Mouse (Mus musculus) thymus, adult 2 months (tissue): ENCODE measurements at regions not wholly inside any gene's neighbourhood (a gene's known extent, or its start where the extent isn't known, plus 50 kb on each side); places are given as distances from the start of the nearest gene placed in this dataset.

Experiments
- DNase-seq: peaks from one replicate; pipeline ENCODE4 v3.0.0; 2021
- H3K27ac ChIP-seq: fragments of 200-500 bp; 2 replicates; pipeline ENCODE4 v1.5.1; 2012; ENCODE audit warnings: low read length, control low read depth; ENCODE audit not compliant: control insufficient read depth, insufficient read depth
- H3K27me3 ChIP-seq: fragments of 200-500 bp; 2 replicates; pipeline ENCODE4 v1.6.1; 2012; ENCODE audit warnings: mild to moderate bottlenecking, low read length, moderate library complexity, mixed read lengths; ENCODE audit not compliant: control insufficient read depth, insufficient read depth
- H3K36me3 ChIP-seq: fragments of 200-500 bp; 2 replicates; pipeline ENCODE4 v1.6.1; 2012; ENCODE audit warnings: mild to moderate bottlenecking, low read length, moderate library complexity; ENCODE audit not compliant: control insufficient read depth, insufficient read depth
- H3K4me1 ChIP-seq: fragments of 200-500 bp; replicated peaks from 2 replicates; pipeline ENCODE4 v1.6.1; 2012; ENCODE audit warnings: low read length; ENCODE audit not compliant: control insufficient read depth, insufficient read depth
- H3K4me3 ChIP-seq: fragments of 200-500 bp; 2 replicates; pipeline ENCODE4 v1.5.1; 2012; ENCODE audit warnings: mild to moderate bottlenecking, low read length, control low read depth, moderate library complexity; ENCODE audit not compliant: control insufficient read depth, insufficient read depth
- CTCF ChIP-seq: fragments of 200-500 bp; IDR thresholded peaks from 2 replicates; pipeline ENCODE4 v1.5.1; 2012; ENCODE audit warnings: mild to moderate bottlenecking, control low read depth, low read length, moderate library complexity, borderline replicate concordance; ENCODE audit not compliant: control insufficient read depth, poor library complexity, insufficient read depth; ENCODE audit errors: extremely low read depth
- POLR2A ChIP-seq: fragments of 200-500 bp; IDR thresholded peaks from 2 replicates; pipeline ENCODE4 v1.6.1; 2012; ENCODE audit warnings: mild to moderate bottlenecking, low read length, control low read depth, moderate library complexity; ENCODE audit not compliant: control insufficient read depth, poor library complexity, insufficient read depth; ENCODE audit errors: extremely low read depth
- WGBS: fragments of 180-500 bp; shearing (Covaris S2); methylation state at CpG from one replicate; pipeline ENCODE4 v1.1.7; 2018; 5-methylcytosine and 5-hydroxymethylcytosine counted together

DNA sequence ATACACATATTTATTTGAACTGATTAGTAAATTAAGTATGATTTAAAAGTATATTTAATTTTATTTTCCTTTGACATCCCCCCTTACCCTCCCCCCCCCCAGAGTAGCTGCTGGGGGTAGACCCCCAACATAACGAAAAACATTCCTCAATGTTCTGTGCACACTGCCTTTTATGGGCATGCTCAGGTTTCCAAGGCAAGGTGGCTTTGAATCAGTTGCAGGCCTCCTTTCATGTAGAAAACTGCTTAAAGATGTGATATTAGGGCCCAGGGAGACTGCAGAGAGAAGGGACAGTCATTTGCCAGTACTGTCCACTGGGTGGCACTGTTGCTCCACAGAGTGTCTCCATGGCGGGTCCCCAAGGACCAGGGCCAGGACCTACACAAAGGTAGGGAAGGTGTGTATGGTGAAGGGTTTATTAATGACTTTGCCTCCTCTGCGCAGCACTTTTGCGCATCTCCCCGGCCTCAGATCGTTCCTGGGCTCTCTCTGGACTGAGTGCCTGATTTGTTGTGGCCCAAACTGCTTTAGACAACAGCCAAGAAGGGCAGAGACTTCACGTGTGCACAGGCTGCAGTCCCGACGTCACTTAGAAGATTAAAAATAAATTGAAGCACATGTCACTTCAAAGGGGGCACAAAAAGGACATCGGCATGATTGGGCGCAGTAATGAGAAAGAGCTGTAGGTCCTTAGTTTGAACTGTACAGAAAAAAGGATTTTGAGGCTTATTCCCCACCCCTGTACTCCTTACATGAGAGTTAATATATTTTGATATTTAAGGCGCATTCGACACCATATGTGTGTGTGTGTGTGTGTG, 64.0 kb downstream of the Cmpk2 start:
- DNase-seq, result peak; percentile 67
- 70% methylated on average over 13 of the region's 13 CpGs for WGBS
- H3K27ac ChIP-seq, result no peak overlapping the region
- no peaks in the 10 kb centered on the region for H3K4me1 ChIP-seq
- peak; percentile 67; the same call in 1 of the 2 replicates for TF ChIP-seq CTCF
- TF ChIP-seq POLR2A, result no peak
- no peaks in the 10 kb centered on the region for H3K27me3 ChIP-seq
- H3K4me3 ChIP-seq, result no peak overlapping the region
- no peaks in the 10 kb centered on the region for H3K36me3 ChIP-seq

GRCm38 (mm10) chr12:26532076-26532475, 63.1 kb downstream of the Cmpk2 start:
- Histone ChIP-seq H3K4me1 (no peaks in the 10 kb centered on the region), H3K27me3 (no peaks in the 10 kb centered on the region), H3K27ac (no peak overlapping the region), H3K4me3 (no peak overlapping the region), H3K36me3 (no peaks in the 10 kb centered on the region)
- 96% methylated on average over 6 of the region's 6 CpGs for WGBS
- TF ChIP-seq CTCF, result no peak
- TF ChIP-seq POLR2A, result no peak
- no peak for DNase-seq
